Mouse (Mus musculus) hindbrain, embryonic 12.5 days (tissue): ENCODE measurements around the gene Fosl1. TPM values are rescaled to one million over a fixed set of nuclear protein-coding genes. Genes with fewer than 3 reads are reported as not detected.

Experiments
- ATAC-seq: fragments of 200-750 bp; cut with Nextera tagmentation; 2 replicates; pipeline ENCODE4 v1.8.0; 2017; ENCODE audit warnings: moderate TSS enrichment; ENCODE audit not compliant: low FRiP score
- H3K27ac ChIP-seq: fragments of 300-500 bp; sonication (generic); 2 replicates; pipeline ENCODE4 v1.5.1; 2016; ENCODE audit warnings: mild to moderate bottlenecking
- H3K27me3 ChIP-seq: fragments of 300-500 bp; sonication (generic); 2 replicates; pipeline ENCODE4 v1.6.1; 2016; ENCODE audit warnings: mild to moderate bottlenecking
- H3K36me3 ChIP-seq: fragments of 300-500 bp; sonication (generic); 2 replicates; pipeline ENCODE4 v1.6.1; 2016; ENCODE audit warnings: mild to moderate bottlenecking
- H3K4me1 ChIP-seq: fragments of 300-500 bp; sonication (generic); 2 replicates; pipeline ENCODE4 v1.6.1; 2016
- H3K4me2 ChIP-seq: fragments of 300-500 bp; sonication (generic); replicated peaks from 2 replicates; pipeline ENCODE4 v1.6.1; 2016; ENCODE audit warnings: mild to moderate bottlenecking
- H3K4me3 ChIP-seq: fragments of 300-500 bp; sonication (generic); 2 replicates; pipeline ENCODE4 v1.5.1; 2016; ENCODE audit warnings: mild to moderate bottlenecking
- H3K9ac ChIP-seq: fragments of 300-500 bp; sonication (generic); 2 replicates; pipeline ENCODE4 v1.6.1; 2016; ENCODE audit warnings: mild to moderate bottlenecking, moderate library complexity
- H3K9me3 ChIP-seq: fragments of 300-500 bp; sonication (generic); replicated peaks from 2 replicates; pipeline ENCODE4 v1.6.1; 2016; ENCODE audit warnings: mild to moderate bottlenecking
- WGBS: fragments of 180-500 bp; shearing (Covaris S2); methylation state at CpG from one replicate; pipeline ENCODE4 v1.1.7; 2016; 5-methylcytosine and 5-hydroxymethylcytosine counted together
- polyA plus RNA-seq: library from polyadenylated mRNA; unstranded; fragments of >200 nt; fragmentation: Nextera tagmentation; extraction: Ambion mirVana; gene quantifications from 2 replicates; pipeline ENCODE4 v1.2.1, GENCODE M21; 2016

Fosl1 gene
- polyA plus RNA-seq, 1 experiment from 2014 or later, result not detected

- Histone ChIP-seq H3K4me1 (peaks cover 34% of the 10 kb centered on the region), H3K9me3 (no peaks in the 10 kb centered on the region), H3K27me3 (peaks cover 11% of the 10 kb centered on the region; the same call in 1 of the 2 replicates), H3K27ac (no peak overlapping the region), H3K4me2 (peak overlapping the region; percentile 94), H3K4me3 (peak overlapping the region; percentile 54), H3K36me3 (peaks cover 30% of the 10 kb centered on the region), H3K9ac (peak overlapping the region; percentile 69)
- 89% methylated on average over 6 of the region's 6 CpGs for WGBS
- no peak for ATAC-seq
Observed at GRCm38 (mm10) chr19:5461411-5461810, 14.1 kb downstream of the Fosl1 start.

DNA sequence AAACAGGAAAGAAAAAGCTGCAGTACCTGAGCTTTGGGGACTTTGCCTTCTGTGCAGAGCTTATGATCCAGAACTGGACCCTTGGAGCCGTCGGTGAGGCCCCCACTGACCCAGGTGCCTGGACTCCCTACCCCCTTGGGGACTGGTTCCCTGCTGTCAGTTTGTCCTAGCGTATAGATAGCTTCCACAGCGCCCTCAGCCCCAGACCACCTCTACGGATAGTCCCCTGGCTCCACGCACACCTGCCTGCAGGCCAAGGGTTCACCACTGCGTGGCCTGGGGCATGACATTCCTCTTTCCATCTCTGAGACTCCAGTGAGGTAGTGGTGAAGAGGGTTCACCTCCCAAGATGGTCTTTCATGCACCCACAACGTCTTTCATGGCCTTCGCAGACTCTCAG, 15.9 kb downstream of the Fosl1 start:
- Histone ChIP-seq H3K4me2 (no peak overlapping the region), H3K4me1 (peaks cover 23% of the 10 kb centered on the region), H3K27ac (no peak overlapping the region), H3K36me3 (peaks cover 44% of the 10 kb centered on the region), H3K9me3 (no peaks in the 10 kb centered on the region), H3K27me3 (peaks cover 11% of the 10 kb centered on the region; the same call in 1 of the 2 replicates), H3K9ac (no peak overlapping the region), H3K4me3 (0 out of 2 replicates have a peak overlapping the region, but pooled peaks have one; percentile 5)
- no peak for ATAC-seq
- WGBS, result 87% methylated on average over 9 of the region's 9 CpGs

DNA sequence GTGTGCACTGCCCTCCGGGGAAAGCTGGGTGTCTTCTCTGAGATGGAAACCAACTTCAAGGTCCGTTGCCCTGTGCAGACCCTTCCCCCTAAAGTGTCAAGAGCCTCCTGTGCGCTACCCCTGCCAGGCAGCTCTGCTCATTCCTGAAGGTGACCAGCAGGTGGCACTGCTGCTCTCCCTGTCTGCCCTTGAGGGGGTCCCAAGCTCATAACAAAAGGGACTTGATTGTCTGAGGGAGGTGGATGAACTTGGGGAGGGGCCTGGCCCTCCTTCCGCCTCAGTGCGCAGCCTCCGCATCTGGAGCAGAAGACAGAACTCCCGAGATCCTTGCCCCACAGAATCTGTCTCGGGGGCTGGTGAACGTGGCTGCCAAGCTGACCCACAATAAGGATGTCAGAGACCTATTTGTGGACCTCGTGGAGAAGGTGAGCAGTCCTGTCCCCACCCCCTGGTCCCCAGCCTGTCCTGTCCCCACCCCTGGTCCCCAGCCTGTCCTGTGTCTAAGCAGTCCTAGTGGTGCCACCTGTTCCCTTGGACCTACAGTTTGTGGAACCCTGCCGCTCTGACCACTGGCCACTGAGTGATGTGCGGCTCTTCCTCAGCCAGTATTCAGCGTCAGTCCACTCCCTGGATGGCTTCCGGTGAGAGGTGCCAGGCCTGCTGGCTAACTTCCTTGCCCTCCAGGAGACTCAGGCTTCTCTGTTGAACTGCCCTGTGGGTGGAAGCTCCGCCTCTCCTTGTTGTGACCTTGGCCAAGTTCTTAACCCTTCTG, 16.6 kb downstream of the Fosl1 start:
- Histone ChIP-seq H3K9me3 (no peaks in the 10 kb centered on the region), H3K27me3 (peaks cover 5% of the 10 kb centered on the region; the same call in 1 of the 2 replicates), H3K27ac (0 out of 2 replicates have a peak overlapping the region, but pooled peaks have one; percentile 25), H3K4me2 (peak overlapping the region; percentile 48), H3K36me3 (peaks cover 44% of the 10 kb centered on the region), H3K9ac (peak overlapping the region; percentile 51), H3K4me1 (peaks cover 23% of the 10 kb centered on the region), H3K4me3 (peak overlapping the region; percentile 21)
- 40% methylated on average over 15 of the region's 15 CpGs for WGBS
- peak; percentile 57 for ATAC-seq

GRCm38 (mm10) chr19:5465037-5465436, 17.7 kb downstream of the Fosl1 start:
- 93% methylated on average over 8 of the region's 8 CpGs for WGBS
- no peaks in the 10 kb centered on the region for H3K27me3 ChIP-seq
- H3K4me2 ChIP-seq, result no peak overlapping the region
- no peak for ATAC-seq
- peaks cover 20% of the 10 kb centered on the region for H3K4me1 ChIP-seq
- H3K27ac ChIP-seq, result no peak overlapping the region
- H3K36me3 ChIP-seq, result peaks cover 44% of the 10 kb centered on the region
- no peak overlapping the region for H3K9ac ChIP-seq
- no peak overlapping the region for H3K4me3 ChIP-seq
- no peaks in the 10 kb centered on the region for H3K9me3 ChIP-seq

- Histone ChIP-seq H3K4me1 (peaks cover 10% of the 10 kb centered on the region), H3K9ac (no peak overlapping the region), H3K4me2 (no peak overlapping the region), H3K27ac (no peak overlapping the region), H3K9me3 (no peaks in the 10 kb centered on the region), H3K36me3 (peaks cover 44% of the 10 kb centered on the region), H3K4me3 (no peak overlapping the region), H3K27me3 (no peaks in the 10 kb centered on the region)
- ATAC-seq, result no peak
- WGBS, result 92% methylated on average over 6 of the region's 6 CpGs
Observed at GRCm38 (mm10) chr19:5466916-5467500, 19.7 kb downstream of the Fosl1 start.

DNA sequence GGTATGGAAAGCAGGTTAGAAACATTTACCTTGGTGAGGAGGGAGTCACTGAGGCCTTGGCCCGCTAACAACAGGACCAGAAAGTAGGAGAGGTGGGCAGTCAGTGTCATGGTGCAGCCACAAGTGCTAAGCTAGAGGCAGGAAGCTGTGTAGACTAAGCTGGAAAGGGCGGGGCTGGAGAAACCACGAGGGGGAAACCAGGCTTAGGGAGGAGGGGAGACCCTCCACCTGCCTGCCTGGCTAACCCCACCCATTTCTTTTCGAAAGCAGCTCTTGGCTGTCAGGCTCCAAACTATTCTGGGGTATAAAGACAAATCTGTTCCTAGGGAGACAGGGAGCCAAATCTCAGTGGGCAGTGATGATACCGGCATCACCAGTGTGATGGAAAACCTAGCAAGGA, 21.0 kb downstream of the Fosl1 start, which contains the start of gene Ctsw:
Gene Ctsw, minus strand, starts transcription at position 134 of the 400 bp plus-strand sequence.
- WGBS, result 61% methylated on average over 5 of the region's 5 CpGs
- H3K9me3 ChIP-seq, result no peaks in the 10 kb centered on the region

GRCm38 (mm10) chr19:5471846-5472245, 24.5 kb downstream of the Fosl1 start:
- no peak overlapping the region for H3K27ac ChIP-seq
- 39% methylated on average over 5 of the region's 5 CpGs for WGBS
- H3K4me3 ChIP-seq, result no peak overlapping the region
- ATAC-seq, result no peak
- H3K36me3 ChIP-seq, result peaks cover 9% of the 10 kb centered on the region
- no peak overlapping the region for H3K4me2 ChIP-seq
- H3K4me1 ChIP-seq, result peaks cover 24% of the 10 kb centered on the region
- H3K9me3 ChIP-seq, result no peaks in the 10 kb centered on the region
- no peak overlapping the region for H3K9ac ChIP-seq
- H3K27me3 ChIP-seq, result no peaks in the 10 kb centered on the region

More for the DNA sequence above, 21.0 kb downstream of the Fosl1 start, which contains the start of gene Ctsw:
- H3K9ac ChIP-seq, result no peak within 1 kb of the TSS
- H3K4me2 ChIP-seq, result no peak within 1 kb of the TSS
- peaks cover 10% of the 10 kb centered on the region for H3K4me1 ChIP-seq
- H3K4me3 ChIP-seq, result no peak within 1 kb of the TSS
- H3K27ac ChIP-seq, result no peak within 1 kb of the TSS
- no peak for ATAC-seq
- H3K27me3 ChIP-seq, result no peaks in the 10 kb centered on the region
- peaks cover 33% of the 10 kb centered on the region for H3K36me3 ChIP-seq

GRCm38 (mm10) chr19:5472857-5473256, 25.5 kb downstream of the Fosl1 start:
- ATAC-seq, result no peak
- H3K9me3 ChIP-seq, result no peaks in the 10 kb centered on the region
- H3K27me3 ChIP-seq, result no peaks in the 10 kb centered on the region
- peaks cover 24% of the 10 kb centered on the region for H3K4me1 ChIP-seq
- 76% methylated on average over 3 of the region's 3 CpGs for whole genome bisulfite sequencing
- no peak overlapping the region for H3K9ac ChIP-seq
- no peak overlapping the region for H3K4me2 ChIP-seq
- no peak overlapping the region for H3K4me3 ChIP-seq
- H3K27ac ChIP-seq, result no peak overlapping the region
- 0 out of 2 replicates have a peak, but pooled peaks cover 2% of the 10 kb centered on the region for H3K36me3 ChIP-seq

DNA sequence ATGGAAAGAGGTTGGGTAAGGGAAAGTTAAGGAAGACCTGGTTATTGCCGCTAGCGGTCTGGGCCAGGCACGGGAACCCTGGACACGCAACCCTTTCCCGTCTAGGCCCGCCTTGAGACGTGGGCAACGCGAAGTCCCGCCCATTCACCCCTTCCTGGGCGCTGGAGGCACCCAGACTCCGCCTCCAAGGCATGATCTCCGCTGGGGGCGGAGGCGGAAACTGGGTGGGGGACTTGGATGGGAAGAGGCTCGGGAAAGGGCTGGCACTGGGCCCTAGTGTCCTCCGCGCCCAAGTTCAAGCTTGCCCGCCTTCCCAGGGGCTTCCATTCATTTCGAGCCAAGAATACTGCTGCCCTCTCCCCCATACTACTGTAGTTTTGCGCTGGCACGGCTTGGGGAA, 26.4 kb downstream of the Fosl1 start, which contains the start of gene Efemp2:
Gene Efemp2, plus strand, starts transcription at position 235 of the 400 bp plus-strand sequence.
- peaks cover 3% of the 10 kb centered on the region; the same call in 1 of the 2 replicates for H3K36me3 ChIP-seq
- H3K27ac ChIP-seq, result peak within 1 kb of the TSS; percentile 62
- H3K4me1 ChIP-seq, result peaks cover 24% of the 10 kb centered on the region
- peak within 1 kb of the TSS; percentile 76 for H3K9ac ChIP-seq
- under 1% methylated on average over 22 of the region's 22 CpGs for WGBS
- ATAC-seq, result peak; percentile 62
- H3K27me3 ChIP-seq, result no peaks in the 10 kb centered on the region; the same call in 1 of the 2 replicates
- H3K4me3 ChIP-seq, result peak within 1 kb of the TSS; percentile 52
- no peaks in the 10 kb centered on the region for H3K9me3 ChIP-seq
- peak within 1 kb of the TSS; percentile 97 for H3K4me2 ChIP-seq

DNA sequence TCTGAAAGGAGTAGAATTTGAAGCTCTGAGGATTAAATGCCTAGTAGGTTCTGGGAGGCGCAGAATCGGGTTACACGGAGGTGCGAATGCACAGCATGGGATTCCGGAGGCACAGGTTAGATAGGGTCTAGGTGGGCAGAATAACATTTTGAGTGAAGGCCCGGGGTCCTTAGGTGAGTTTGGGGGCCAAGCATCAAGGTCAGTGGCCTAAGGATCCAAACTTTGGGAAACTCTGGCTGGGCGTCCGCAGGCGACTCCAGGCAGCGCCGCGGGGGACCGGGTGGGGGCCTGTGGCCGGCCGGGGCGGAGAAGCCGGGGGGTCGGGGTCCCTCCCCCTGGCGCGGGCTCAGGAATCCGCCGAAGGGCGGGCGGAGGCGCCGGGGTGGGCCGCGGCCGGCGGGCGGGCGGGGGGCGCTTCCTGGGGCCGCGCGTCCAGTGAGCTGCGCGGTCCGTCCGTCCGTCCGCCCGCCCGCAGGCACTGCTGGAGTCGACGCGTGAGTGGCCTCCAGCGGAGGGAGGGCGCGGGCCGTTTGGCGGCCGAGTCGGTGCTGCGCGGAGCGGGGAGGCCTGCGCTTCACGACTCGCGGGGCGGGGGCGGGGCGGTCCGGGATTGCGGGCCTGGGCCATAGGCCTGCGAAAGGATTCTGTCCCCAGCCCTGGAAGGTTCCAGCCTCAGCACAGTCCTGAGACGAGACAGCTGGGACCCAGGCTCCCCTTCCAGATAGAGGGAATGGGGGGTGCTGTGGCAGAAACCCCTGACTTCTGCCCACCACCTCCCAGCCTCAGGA, 27.1 kb downstream of the Fosl1 start:
- Histone ChIP-seq H3K9me3 (no peaks in the 10 kb centered on the region), H3K27ac (peak overlapping the region; percentile 62), H3K9ac (peak overlapping the region; percentile 76), H3K4me3 (peak overlapping the region; percentile 52), H3K27me3 (no peaks in the 10 kb centered on the region; the same call in 1 of the 2 replicates), H3K4me2 (peak overlapping the region; percentile 97), H3K4me1 (peaks cover 24% of the 10 kb centered on the region), H3K36me3 (peaks cover 10% of the 10 kb centered on the region; the same call in 1 of the 2 replicates)
- WGBS, result 1% methylated on average over 51 of the region's 68 CpGs
- ATAC-seq, result peak; percentile 54; the same call in 1 of the 2 replicates

GRCm38 (mm10) chr19:5475069-5475714, 27.8 kb downstream of the Fosl1 start:
- Histone ChIP-seq H3K27me3 (no peaks in the 10 kb centered on the region; the same call in 1 of the 2 replicates), H3K9ac (peak overlapping the region; percentile 76), H3K9me3 (no peaks in the 10 kb centered on the region), H3K4me2 (peak overlapping the region; percentile 97), H3K27ac (peak overlapping the region; percentile 62), H3K4me3 (peak overlapping the region; percentile 52), H3K4me1 (peaks cover 24% of the 10 kb centered on the region), H3K36me3 (peaks cover 15% of the 10 kb centered on the region)
- 0 out of 2 replicates have a peak, but pooled peaks have one; percentile 4 for ATAC-seq
- WGBS, result 25% methylated on average over 13 of the region's 13 CpGs
